Comparison of ENCODE assay signal across 8 mouse cellular contexts in genomic region chr2:141231011-141231668, GRCm38 (mm10).
A peak's percentile ranks its signal among the peaks of the same experiment; 100 is the strongest.
DNase-seq lines count a peak whose midpoint lies in the region; ATAC-seq lines count a peak whose summit lies in the region.

No protein-coding gene starts in this region.

- no peak overlapping the region for H3K27ac ChIP-seq in forebrain, embryonic 15.5 days (replicated peaks)

- peak overlapping the region; percentile 11; the same call in 1 of the 2 replicates for H3K4me2 ChIP-seq in forebrain, embryonic 15.5 days (replicated peaks)

- no peaks in the 10 kb centered on the region for H3K27me3 ChIP-seq in forebrain, embryonic 15.5 days

- H3K4me3 ChIP-seq in forebrain, embryonic 15.5 days, result no peak overlapping the region

- WGBS in forebrain, embryonic 15.5 days, result 29% methylated on average over 16 of the region's 16 CpGs

- peaks cover 8% of the 10 kb centered on the region for H3K4me1 ChIP-seq in forebrain, embryonic 15.5 days

- no peaks in the 10 kb centered on the region for H3K9me3 ChIP-seq in forebrain, embryonic 15.5 days

- no peak overlapping the region for H3K9ac ChIP-seq in forebrain, embryonic 15.5 days (replicated peaks)

- ATAC-seq in cerebellum, adult (ENCODE audit: insufficient number of reproducible peaks, low FRiP score, low TSS enrichment), result 0 out of 2 replicates have a peak, but pooled peaks have one; percentile 49
- peak; percentile 88 for ATAC-seq in forebrain, embryonic 15.5 days (replicated peaks)

- intact Hi-C loops in left cerebral cortex, postnatal 14 days (cut with DNase I), result no loop called here

- no peak for DNase-seq in cerebellum, adult 9-10 months
- peak; percentile 5 for DNase-seq in adrenal gland, postnatal 14 days
- DNase-seq in left cerebral cortex, postnatal 14 days (ENCODE audit: low spot score in 2 of 2), result peak; percentile 26 to 40
- peak; percentile 33 to 50 for DNase-seq in right cerebral cortex, adult 2 months (ENCODE audit: low spot score in 2 of 2)
- DNase-seq in testis, postnatal 14 days (ENCODE audit: low spot score), result no peak
- no peak for DNase-seq in gastrocnemius, adult 18-20 months (ENCODE audit: low spot score)

- no peaks in the 10 kb centered on the region for H3K36me3 ChIP-seq in forebrain, embryonic 15.5 days

Comparison
In these comparisons a context has a peak if more than half of its experiments do, and no peak if none do; other contexts are left out.
1. DNase-seq: peak in adrenal gland, postnatal 14 days (single experiment), left cerebral cortex, postnatal 14 days (2 of 2) and right cerebral cortex, adult 2 months (2 of 2); none in cerebellum, adult 9-10 months (single experiment), testis, postnatal 14 days (single experiment) and gastrocnemius, adult 18-20 months (single experiment).